Mouse (Mus musculus): ENCODE data around the gene Tpi1. TPM values are rescaled to one million over a fixed set of nuclear protein-coding genes. Genes with fewer than 3 reads are reported as not detected.

The Tpi1 gene
- polyA plus RNA-seq, 1 experiment from 2014 or later, result 680 TPM

DNA sequence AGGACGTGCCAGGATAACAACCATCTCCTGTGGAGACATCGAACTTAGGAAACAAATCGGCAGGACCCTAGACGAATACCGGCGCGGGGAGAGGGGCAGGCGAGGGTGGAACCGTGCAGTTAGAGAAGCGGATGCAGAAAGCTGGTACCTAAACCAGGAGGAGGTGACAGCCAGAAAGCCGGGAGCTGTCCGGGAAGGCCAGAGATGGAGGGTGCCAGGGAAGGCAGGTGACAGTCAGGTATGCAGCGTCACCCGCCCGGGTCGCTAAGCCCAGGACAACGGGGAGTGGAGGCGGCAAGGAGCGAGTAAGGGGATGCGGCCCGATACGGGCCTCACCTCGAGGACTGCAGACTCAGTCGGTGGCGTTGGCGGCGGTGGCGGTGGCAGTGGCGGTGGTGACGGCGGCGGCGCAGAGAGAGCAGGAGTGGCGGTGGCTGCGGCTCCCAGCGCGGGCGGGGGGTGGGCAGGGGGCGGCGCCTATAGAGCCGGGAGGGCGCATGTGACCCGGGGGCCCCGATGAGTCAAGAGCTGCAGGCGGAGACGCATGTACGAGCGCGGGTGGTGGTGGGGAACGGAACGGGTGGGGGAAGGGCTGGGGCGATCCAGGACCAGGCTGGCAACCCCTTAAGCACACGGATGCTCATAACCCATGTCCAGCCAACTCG lies 44.9 kb downstream of the Tpi1 start, which contains the start of gene Eno2:
Gene Eno2 (minus strand): TSS at position 573 of the 665 bp plus-strand sequence.
- 1% methylated on average over 54 of the region's 54 CpGs for WGBS
- Histone ChIP-seq H3K27ac (ENCODE audit: low read length) (no peak within 1 kb of the TSS), H3K36me3 (ENCODE audit: control insufficient read depth, insufficient read depth, low read length) (no peaks in the 10 kb centered on the region), H3K9ac (ENCODE audit: low read length) (peak within 1 kb of the TSS; percentile 69), H3K4me3 (ENCODE audit: low read length) (peak within 1 kb of the TSS; percentile 56), H3K9me3 (ENCODE audit: control insufficient read depth, low read length) (no peaks in the 10 kb centered on the region), H3K27me3 (ENCODE audit: control insufficient read depth, insufficient read depth, low read depth, low read length) (peaks cover 3% of the 10 kb centered on the region), H3K4me1 (replicated peaks; ENCODE audit: control insufficient read depth, insufficient read depth, low read length) (peaks cover 12% of the 10 kb centered on the region; the same call in 1 of the 2 replicates), H3K4me2 (ENCODE audit: low read depth, low read length) (peak within 1 kb of the TSS; percentile 95)
- ATAC-seq (ENCODE audit: low read depth), result peak; percentile 79

DNA sequence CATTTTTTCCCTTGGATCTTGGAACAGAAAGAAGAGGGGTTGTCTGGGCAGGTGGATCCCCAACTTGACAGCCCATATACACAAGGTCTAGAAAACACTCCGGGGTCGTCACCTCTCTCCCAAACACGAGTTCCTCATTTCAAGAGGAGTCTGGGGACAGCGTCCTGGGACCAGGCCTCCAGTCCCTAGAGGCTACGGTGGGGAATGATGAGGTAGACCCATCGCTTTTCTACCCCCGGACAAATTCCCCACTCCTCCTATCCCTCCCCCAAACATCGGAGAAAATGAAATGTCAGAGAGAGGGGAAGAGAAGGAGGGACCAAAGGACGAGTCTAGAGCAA lies 45.4 kb downstream of the Tpi1 start:
- no peak overlapping the region for H3K27ac ChIP-seq (ENCODE audit: low read length)
- peak overlapping the region; percentile 95 for H3K4me2 ChIP-seq (ENCODE audit: low read depth, low read length)
- H3K36me3 ChIP-seq (ENCODE audit: control insufficient read depth, insufficient read depth, low read length), result no peaks in the 10 kb centered on the region
- no peaks in the 10 kb centered on the region for H3K9me3 ChIP-seq (ENCODE audit: control insufficient read depth, low read length)
- ATAC-seq (ENCODE audit: low read depth), result no peak
- peak overlapping the region; percentile 56 for H3K4me3 ChIP-seq (ENCODE audit: low read length)
- peaks cover 12% of the 10 kb centered on the region; the same call in 1 of the 2 replicates for H3K4me1 ChIP-seq (replicated peaks; ENCODE audit: control insufficient read depth, insufficient read depth, low read length)
- peak overlapping the region; percentile 69 for H3K9ac ChIP-seq (ENCODE audit: low read length)
- peaks cover 3% of the 10 kb centered on the region for H3K27me3 ChIP-seq (ENCODE audit: control insufficient read depth, insufficient read depth, low read depth, low read length)
- WGBS, result 6% methylated on average over 9 of the region's 9 CpGs

DNA sequence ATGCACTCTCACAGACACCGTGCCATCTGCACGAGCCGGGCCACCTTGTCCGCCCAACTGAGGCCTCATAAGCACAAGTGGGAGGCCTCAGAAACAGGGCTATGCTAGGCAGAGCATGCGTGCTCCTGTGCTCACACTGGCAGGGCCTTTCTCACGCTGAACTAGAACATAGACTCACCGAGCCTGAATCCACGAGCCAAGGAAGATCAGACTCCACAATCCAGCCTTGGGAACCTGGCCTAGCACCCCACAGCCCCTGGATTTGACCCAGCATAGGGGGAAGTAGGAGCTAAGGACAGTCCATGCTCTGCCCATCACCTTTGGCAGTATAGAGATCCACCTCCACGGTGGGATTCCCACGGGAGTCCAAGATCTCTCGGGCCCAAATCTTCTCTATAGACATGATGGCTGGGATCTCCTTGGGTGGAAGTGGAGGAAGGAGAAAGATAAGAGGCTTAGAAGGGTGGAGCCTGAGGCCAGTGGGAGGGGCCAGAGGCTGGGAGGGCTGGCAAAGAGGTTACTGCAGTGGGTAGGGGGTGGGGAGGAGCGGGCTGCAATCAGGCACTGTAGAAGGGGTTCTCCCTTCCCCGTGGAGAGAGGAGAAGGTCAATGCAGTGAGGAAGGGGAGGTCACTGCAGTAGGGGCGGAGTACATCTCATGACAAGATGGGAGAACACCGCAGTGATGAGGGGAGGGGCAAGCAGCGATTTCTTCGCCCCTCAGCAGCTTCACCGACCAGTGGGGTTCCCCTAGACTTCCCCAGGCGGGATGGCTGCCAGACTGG lies 46.0 kb downstream of the Tpi1 start:
- Histone ChIP-seq H3K4me1 (replicated peaks; ENCODE audit: control insufficient read depth, insufficient read depth, low read length) (peaks cover 12% of the 10 kb centered on the region; the same call in 1 of the 2 replicates), H3K9ac (ENCODE audit: low read length) (0 out of 2 replicates have a peak overlapping the region, but pooled peaks have one; percentile 15), H3K4me2 (ENCODE audit: low read depth, low read length) (peak overlapping the region; percentile 95), H3K27me3 (ENCODE audit: control insufficient read depth, insufficient read depth, low read depth, low read length) (peaks cover 3% of the 10 kb centered on the region), H3K27ac (ENCODE audit: low read length) (no peak overlapping the region), H3K4me3 (ENCODE audit: low read length) (peak overlapping the region; percentile 56), H3K9me3 (ENCODE audit: control insufficient read depth, low read length) (no peaks in the 10 kb centered on the region), H3K36me3 (ENCODE audit: control insufficient read depth, insufficient read depth, low read length) (no peaks in the 10 kb centered on the region)
- no peak for ATAC-seq (ENCODE audit: low read depth)
- 23% methylated on average over 19 of the region's 19 CpGs for WGBS

DNA sequence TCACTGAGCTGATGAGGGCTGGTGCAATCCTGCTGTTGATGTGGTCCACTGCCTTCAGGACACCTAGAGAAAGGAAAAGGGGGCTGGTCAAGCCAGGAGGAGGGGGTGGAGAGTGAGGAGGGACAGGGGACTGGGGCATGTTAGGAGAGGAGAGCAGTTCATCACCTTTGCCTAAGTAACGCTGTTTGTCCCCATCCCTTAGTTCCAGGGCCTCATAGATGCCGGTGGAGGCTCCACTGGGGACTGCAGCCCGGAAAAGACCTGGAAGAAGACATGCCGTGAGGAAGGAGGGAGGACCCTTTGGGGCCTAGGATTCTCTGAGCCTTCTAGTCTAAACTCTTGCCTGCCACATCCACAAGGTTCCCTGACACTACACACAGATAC lies 46.6 kb downstream of the Tpi1 start:
- Histone ChIP-seq H3K9ac (ENCODE audit: low read length) (no peak overlapping the region), H3K27me3 (ENCODE audit: control insufficient read depth, insufficient read depth, low read depth, low read length) (peaks cover 3% of the 10 kb centered on the region), H3K4me2 (ENCODE audit: low read depth, low read length) (no peak overlapping the region), H3K36me3 (ENCODE audit: control insufficient read depth, insufficient read depth, low read length) (no peaks in the 10 kb centered on the region), H3K4me1 (replicated peaks; ENCODE audit: control insufficient read depth, insufficient read depth, low read length) (peaks cover 12% of the 10 kb centered on the region; the same call in 1 of the 2 replicates), H3K9me3 (ENCODE audit: control insufficient read depth, low read length) (no peaks in the 10 kb centered on the region), H3K4me3 (ENCODE audit: low read length) (no peak overlapping the region), H3K27ac (ENCODE audit: low read length) (no peak overlapping the region)
- no peak for ATAC-seq (ENCODE audit: low read depth)
- WGBS, result 57% methylated on average over 4 of the region's 4 CpGs

DNA sequence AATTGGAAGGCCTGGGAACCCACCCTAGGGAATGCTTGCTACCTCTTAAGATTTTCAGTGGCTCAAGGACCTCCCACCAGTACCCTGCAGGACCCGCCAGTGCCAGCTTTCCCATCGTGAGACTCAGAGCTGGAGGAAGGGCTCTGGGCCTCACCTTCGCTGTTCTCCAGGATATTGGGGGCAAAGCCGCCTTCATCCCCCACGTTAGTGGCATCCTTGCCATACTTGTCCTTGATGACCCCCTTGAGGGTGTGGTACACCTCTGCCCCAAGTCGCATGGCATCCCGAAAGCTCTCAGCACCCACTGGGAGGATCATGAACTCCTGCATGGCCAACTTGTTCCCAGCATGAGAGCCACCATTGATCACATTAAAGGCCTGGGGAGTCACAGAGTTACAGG lies 48.1 kb downstream of the Tpi1 start:
- Histone ChIP-seq H3K36me3 (ENCODE audit: control insufficient read depth, insufficient read depth, low read length) (no peaks in the 10 kb centered on the region), H3K4me2 (ENCODE audit: low read depth, low read length) (no peak overlapping the region), H3K27ac (ENCODE audit: low read length) (no peak overlapping the region), H3K9me3 (ENCODE audit: control insufficient read depth, low read length) (no peaks in the 10 kb centered on the region), H3K4me1 (replicated peaks; ENCODE audit: control insufficient read depth, insufficient read depth, low read length) (peaks cover 12% of the 10 kb centered on the region; the same call in 1 of the 2 replicates), H3K9ac (ENCODE audit: low read length) (no peak overlapping the region), H3K27me3 (ENCODE audit: control insufficient read depth, insufficient read depth, low read depth, low read length) (peaks cover 3% of the 10 kb centered on the region), H3K4me3 (ENCODE audit: low read length) (no peak overlapping the region)
- ATAC-seq (ENCODE audit: low read depth), result no peak
- 82% methylated on average over 7 of the region's 7 CpGs for WGBS

Other genes with a start within 250 kb of the Tpi1 start
- not detected in 2 replicates for gene C1rb, start 244.0 kb downstream of the Tpi1 start, polyA plus RNA-seq (2015; fragmentation: Nextera tagmentation; extraction: Ambion mirVana)
- gene C1s2, start 178.2 kb downstream of the Tpi1 start, polyA plus RNA-seq (2015; fragmentation: Nextera tagmentation; extraction: Ambion mirVana), result 0.08 TPM in 1 of 2 replicates, not detected in the other
- gene Lpcat3, start 151.3 kb downstream of the Tpi1 start, polyA plus RNA-seq (2015; fragmentation: Nextera tagmentation; extraction: Ambion mirVana), result 60.9 and 61.9 TPM in 2 replicates
- gene Emg1, start 102.1 kb downstream of the Tpi1 start, polyA plus RNA-seq (2015; fragmentation: Nextera tagmentation; extraction: Ambion mirVana), result 188 and 192 TPM in 2 replicates
- 254 and 278 TPM in 2 replicates for gene Phb2, start 102.0 kb downstream of the Tpi1 start, polyA plus RNA-seq (2015; fragmentation: Nextera tagmentation; extraction: Ambion mirVana)
- gene Ptpn6, start 75.6 kb downstream of the Tpi1 start, polyA plus RNA-seq (2015; fragmentation: Nextera tagmentation; extraction: Ambion mirVana), result 21.3 and 27.3 TPM in 2 replicates
- 430 and 446 TPM in 2 replicates for gene Grcc10, start 72.9 kb downstream of the Tpi1 start, polyA plus RNA-seq (2015; fragmentation: Nextera tagmentation; extraction: Ambion mirVana)
- gene Gm45234, start 58.3 kb downstream of the Tpi1 start, polyA plus RNA-seq (2015; fragmentation: Nextera tagmentation; extraction: Ambion mirVana), result not detected in 2 replicates
- 14.0 and 14.7 TPM in 2 replicates for gene Atn1, start 57.8 kb downstream of the Tpi1 start, polyA plus RNA-seq (2015; fragmentation: Nextera tagmentation; extraction: Ambion mirVana)
- 3.5 and 4.7 TPM in 2 replicates for gene Eno2, start 44.6 kb downstream of the Tpi1 start, polyA plus RNA-seq (2015; fragmentation: Nextera tagmentation; extraction: Ambion mirVana)
- 34.0 and 44.7 TPM in 2 replicates for gene Lrrc23, start 34.6 kb downstream of the Tpi1 start, polyA plus RNA-seq (2015; fragmentation: Nextera tagmentation; extraction: Ambion mirVana)
- 13.6 and 14.2 TPM in 2 replicates for gene Spsb2, start 5.6 kb downstream of the Tpi1 start, polyA plus RNA-seq (2015; fragmentation: Nextera tagmentation; extraction: Ambion mirVana)
- 138 and 139 TPM in 2 replicates for gene Usp5, start 15.2 kb upstream of the Tpi1 start, polyA plus RNA-seq (2015; fragmentation: Nextera tagmentation; extraction: Ambion mirVana)
- gene Cdca3, start 15.3 kb upstream of the Tpi1 start, polyA plus RNA-seq (2015; fragmentation: Nextera tagmentation; extraction: Ambion mirVana), result 175 and 176 TPM in 2 replicates
- 0.29 and 0.34 TPM in 2 replicates for gene Gnb3, start 26.0 kb upstream of the Tpi1 start, polyA plus RNA-seq (2015; fragmentation: Nextera tagmentation; extraction: Ambion mirVana)
- gene P3h3, start 43.5 kb upstream of the Tpi1 start, polyA plus RNA-seq (2015; fragmentation: Nextera tagmentation; extraction: Ambion mirVana), result 8.3 and 15.3 TPM in 2 replicates
- gene Gpr162, start 49.7 kb upstream of the Tpi1 start, polyA plus RNA-seq (2015; fragmentation: Nextera tagmentation; extraction: Ambion mirVana), result 0.54 and 1.3 TPM in 2 replicates
- 0.13 and 0.44 TPM in 2 replicates for gene Cd4, start 73.9 kb upstream of the Tpi1 start, polyA plus RNA-seq (2015; fragmentation: Nextera tagmentation; extraction: Ambion mirVana)
- gene Lag3, start 97.4 kb upstream of the Tpi1 start, polyA plus RNA-seq (2015; fragmentation: Nextera tagmentation; extraction: Ambion mirVana), result 1.2 TPM in 2 replicates
- 341 and 346 TPM in 2 replicates for gene Ptms, start 105.8 kb upstream of the Tpi1 start, polyA plus RNA-seq (2015; fragmentation: Nextera tagmentation; extraction: Ambion mirVana)
- 317 and 323 TPM in 2 replicates for gene Mlf2, start 117.1 kb upstream of the Tpi1 start, polyA plus RNA-seq (2015; fragmentation: Nextera tagmentation; extraction: Ambion mirVana)
- gene Cops7a, start 151.2 kb upstream of the Tpi1 start, polyA plus RNA-seq (2015; fragmentation: Nextera tagmentation; extraction: Ambion mirVana), result 138 and 153 TPM in 2 replicates
- 0.68 and 0.88 TPM in 2 replicates for gene Pianp, start 182.4 kb upstream of the Tpi1 start, polyA plus RNA-seq (2015; fragmentation: Nextera tagmentation; extraction: Ambion mirVana)
- gene Zfp384, start 194.8 kb upstream of the Tpi1 start, polyA plus RNA-seq (2015; fragmentation: Nextera tagmentation; extraction: Ambion mirVana), result 14.0 and 14.3 TPM in 2 replicates
- 141 and 142 TPM in 2 replicates for gene Ing4, start 225.5 kb upstream of the Tpi1 start, polyA plus RNA-seq (2015; fragmentation: Nextera tagmentation; extraction: Ambion mirVana)
- gene Acrbp, start 235.4 kb upstream of the Tpi1 start, polyA plus RNA-seq (2015; fragmentation: Nextera tagmentation; extraction: Ambion mirVana), result 12.9 and 16.4 TPM in 2 replicates

All from lung, embryonic 16.5 days (tissue).